Mouse (Mus musculus) limb, embryonic 10.5 days (tissue): ENCODE results near the gene Agtr2. TPM values are rescaled to one million over a fixed set of nuclear protein-coding genes. Genes with fewer than 3 reads are reported as not detected.
"Not testable (repeated sequence)": the region's sequence is repeated elsewhere in the genome, so short reads cannot be mapped to it uniquely, and the experiment has no call there.

Experiments used
- DNase-seq: peaks from one replicate; pipeline ENCODE4 v3.0.0-alpha.2; 2017; ENCODE audit warnings: low spot score
- H3K27ac ChIP-seq: fragments of 300-500 bp; sonication (generic); 2 replicates; pipeline ENCODE4 v1.5.1; 2016; ENCODE audit warnings: mild to moderate bottlenecking
- H3K27me3 ChIP-seq: fragments of 300-500 bp; sonication (generic); 2 replicates; pipeline ENCODE4 v1.6.1; 2016; ENCODE audit warnings: low read depth, mild to moderate bottlenecking; ENCODE audit not compliant: poor library complexity, severe bottlenecking
- H3K36me3 ChIP-seq: fragments of 300-500 bp; sonication (generic); 2 replicates; pipeline ENCODE4 v1.6.1; 2016; ENCODE audit warnings: mild to moderate bottlenecking, moderate library complexity
- H3K4me1 ChIP-seq: fragments of 300-500 bp; sonication (generic); 2 replicates; pipeline ENCODE4 v1.6.1; 2016
- H3K4me3 ChIP-seq: fragments of 300-500 bp; sonication (generic); 2 replicates; pipeline ENCODE4 v1.5.1; 2016; ENCODE audit warnings: mild to moderate bottlenecking, moderate library complexity
- H3K9me3 ChIP-seq: fragments of 300-500 bp; sonication (generic); replicated peaks from 2 replicates; pipeline ENCODE4 v1.6.1; 2016; ENCODE audit warnings: mild to moderate bottlenecking
- WGBS: fragments of 180-500 bp; shearing (Covaris S2); methylation state at CpG from one replicate; pipeline ENCODE4 v1.1.7; 2016; 5-methylcytosine and 5-hydroxymethylcytosine counted together
- polyA plus RNA-seq: library from polyadenylated mRNA; unstranded; fragments of >200 nt; fragmentation: Nextera tagmentation; extraction: Ambion mirVana; gene quantifications from 2 replicates; pipeline ENCODE4 v1.2.1, GENCODE M21; 2016

The Agtr2 gene
- polyA plus RNA-seq: 3.1 and 11.9 TPM in 2 replicates

DNA sequence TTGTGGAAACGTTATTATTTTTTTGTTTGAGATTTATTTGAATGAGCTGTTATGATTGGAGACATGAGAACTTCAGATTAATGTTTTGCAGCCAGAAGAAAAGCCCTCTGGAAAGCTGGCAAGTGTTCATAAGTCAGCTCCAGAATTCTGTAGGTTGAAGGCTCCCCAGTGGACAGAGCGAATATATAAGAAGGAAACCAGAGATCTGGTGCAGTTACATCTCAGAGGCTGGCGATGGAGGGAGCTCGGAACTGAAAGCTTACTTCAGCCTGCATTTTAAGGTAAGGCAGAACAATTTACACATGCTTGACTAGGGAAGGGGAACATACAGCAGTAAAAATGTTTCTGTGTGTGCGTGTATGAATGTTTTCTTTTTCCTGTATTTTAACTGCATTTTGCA, at the start of gene Agtr2:
TSS of gene Agtr2 (plus strand) at position 131 of the 400 bp plus-strand sequence.
- Histone ChIP-seq H3K36me3 (no peaks in the 10 kb centered on the region), H3K27ac (no peak within 1 kb of the TSS), H3K4me1 (no peaks in the 10 kb centered on the region), H3K4me3 (no peak within 1 kb of the TSS), H3K27me3 (no peaks in the 10 kb centered on the region), H3K9me3 (no peaks in the 10 kb centered on the region)
- 73% methylated on average over 5 of the region's 5 CpGs for WGBS
- DNase-seq: no peak

DNA sequence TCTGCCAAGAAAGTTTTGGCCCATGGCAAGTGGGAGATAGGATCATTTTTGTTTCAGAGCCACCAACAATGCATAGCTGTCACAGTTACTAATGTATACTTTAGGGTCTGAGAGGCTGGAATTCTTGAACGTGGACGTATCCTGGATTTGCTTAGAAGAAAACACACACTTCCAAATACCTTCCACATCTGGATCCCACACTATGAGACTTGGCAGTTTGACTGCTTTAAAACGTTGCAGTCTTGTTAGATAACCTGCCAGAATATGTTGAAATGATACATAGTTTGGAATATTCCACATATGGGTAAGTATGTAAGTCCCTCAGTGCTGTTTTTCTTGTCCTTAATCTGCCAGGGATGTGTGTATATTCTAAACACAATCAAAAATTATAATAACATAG, 31.8 kb upstream of the Agtr2 start:
- WGBS: 57% methylated on average over 3 of the region's 3 CpGs
- no peak for DNase-seq

DNA sequence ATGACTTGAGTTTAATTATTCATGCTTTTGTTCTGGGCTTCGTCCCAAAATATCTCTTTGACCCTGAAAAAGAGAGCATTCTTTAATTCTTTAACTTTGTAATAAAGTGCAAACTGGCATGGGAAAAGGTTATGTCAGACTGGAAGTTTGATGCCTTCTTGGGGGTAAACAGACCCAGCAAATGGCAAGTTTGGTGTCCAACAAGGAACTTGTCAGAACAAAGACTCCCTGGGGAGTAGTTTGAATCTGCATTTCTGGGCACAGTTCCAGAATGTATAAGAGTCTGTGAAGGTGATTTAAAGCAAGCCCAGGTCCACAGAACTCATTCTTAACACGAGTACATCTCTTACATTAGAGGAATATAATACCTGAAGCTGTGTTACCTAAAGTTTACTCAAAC, 3.8 kb downstream of the Agtr2 start:
- Histone ChIP-seq H3K9me3 (no peaks in the 10 kb centered on the region), H3K36me3 (no peaks in the 10 kb centered on the region), H3K27me3 (no peaks in the 10 kb centered on the region), H3K4me3 (no peak overlapping the region), H3K27ac (no peak overlapping the region), H3K4me1 (no peaks in the 10 kb centered on the region)
- no peak for DNase-seq
- 82% methylated on average over 2 of the region's 2 CpGs for WGBS

More for the DNA sequence above, 31.8 kb upstream of the Agtr2 start:
- H3K27ac ChIP-seq: no peak overlapping the region
- H3K4me1 ChIP-seq: no peaks in the 10 kb centered on the region
- no peak overlapping the region for H3K4me3 ChIP-seq
- H3K27me3 ChIP-seq: no peaks in the 10 kb centered on the region
- no peaks in the 10 kb centered on the region for H3K9me3 ChIP-seq
- H3K36me3 ChIP-seq: no peaks in the 10 kb centered on the region

DNA sequence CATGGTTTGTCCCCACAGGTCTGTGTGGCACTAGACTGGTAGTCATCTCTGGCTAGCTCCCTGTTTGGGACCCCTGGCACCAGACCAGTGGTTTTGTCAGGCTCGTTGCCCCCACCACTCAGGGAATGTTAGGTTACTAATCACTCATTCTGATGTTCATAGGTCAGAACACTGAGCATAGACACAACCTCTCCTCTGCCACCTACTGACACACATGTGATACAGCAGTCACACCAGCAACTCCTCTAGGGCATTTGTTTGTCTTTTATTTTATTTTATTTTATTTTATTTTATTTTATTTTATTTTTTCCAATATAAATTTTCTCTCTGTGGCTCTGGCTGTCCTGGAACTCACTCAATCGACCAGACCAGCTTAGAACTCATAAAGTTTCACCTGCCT, 15.9 kb downstream of the Agtr2 start:
- no peaks in the 10 kb centered on the region for H3K36me3 ChIP-seq
- 40% methylated on average over 2 of the region's 2 CpGs for WGBS

DNA sequence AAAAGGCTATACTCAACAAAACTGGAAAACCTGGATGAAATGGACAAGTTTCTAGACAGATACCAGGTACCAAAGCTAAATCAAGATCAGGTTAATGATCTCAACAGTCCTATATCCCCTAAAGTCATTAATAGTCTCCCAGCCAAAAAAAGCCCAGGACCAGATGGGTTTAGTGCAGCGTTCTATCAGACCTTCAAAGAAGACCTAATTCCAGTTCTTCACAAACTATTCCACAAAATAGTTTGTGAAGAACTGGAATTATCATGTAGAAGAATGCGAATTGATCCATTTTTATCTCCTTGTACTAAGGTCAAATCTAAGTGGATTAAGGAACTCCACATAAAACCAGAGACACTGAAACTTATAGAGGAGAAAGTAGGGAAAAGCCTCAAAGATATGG, 23.0 kb downstream of the Agtr2 start:
- not testable (repeated sequence) for H3K4me1 ChIP-seq, DNase-seq, H3K27me3 ChIP-seq, H3K27ac ChIP-seq, H3K9me3 ChIP-seq, H3K4me3 ChIP-seq, H3K36me3 ChIP-seq
- WGBS: 91% methylated on average over 2 of the region's 2 CpGs

More for the DNA sequence above, 15.9 kb downstream of the Agtr2 start:
- Histone ChIP-seq H3K4me3 (no peak overlapping the region), H3K27me3 (no peaks in the 10 kb centered on the region), H3K27ac (no peak overlapping the region), H3K4me1 (no peaks in the 10 kb centered on the region), H3K9me3 (no peaks in the 10 kb centered on the region)
- no peak for DNase-seq

DNA sequence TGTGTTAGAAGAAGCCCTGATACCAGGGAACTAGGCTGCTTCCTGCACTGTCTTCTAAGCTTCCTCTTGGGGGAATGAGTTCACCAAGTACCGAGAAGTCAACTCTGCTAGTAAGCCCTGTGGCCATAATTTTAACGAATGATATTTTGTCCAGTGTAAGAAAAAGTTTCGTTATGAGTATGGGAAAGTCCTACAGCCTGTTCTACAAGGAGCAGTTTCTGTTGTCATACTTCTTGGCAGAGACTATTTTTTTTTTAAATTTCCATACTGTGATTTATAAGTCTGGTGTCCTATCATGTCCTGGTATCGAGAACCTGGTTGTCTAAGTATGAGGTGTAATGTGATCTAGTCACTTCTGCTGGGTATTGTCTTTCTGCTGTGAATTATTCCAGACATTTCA, 38.2 kb downstream of the Agtr2 start:
- WGBS: 85% methylated on average over 4 of the region's 4 CpGs

More for the DNA sequence above, 38.2 kb downstream of the Agtr2 start:
- no peak overlapping the region for H3K27ac ChIP-seq
- H3K27me3 ChIP-seq: no peaks in the 10 kb centered on the region
- no peak overlapping the region for H3K4me3 ChIP-seq
- no peaks in the 10 kb centered on the region for H3K36me3 ChIP-seq
- H3K4me1 ChIP-seq: no peaks in the 10 kb centered on the region
- no peak for DNase-seq
- H3K9me3 ChIP-seq: no peaks in the 10 kb centered on the region

Other genes with a start within 250 kb of the Agtr2 start
- gene Slc6a14, start 230.4 kb downstream of the Agtr2 start, polyA plus RNA-seq: 0.09 TPM in 1 of 2 replicates, not detected in the other